Mouse (Mus musculus): ENCODE data around the gene Atp7b.
A peak's percentile ranks its signal among the peaks of the same experiment; 100 is the strongest.

Gene Atp7b

GRCm38 (mm10) chr8:22025241-22025640, 34.9 kb downstream of the Atp7b start:
- no peak for DNase-seq (ENCODE audit: low read depth, low spot score)

- no peak for DNase-seq (ENCODE audit: low read depth, low spot score)
Measured at GRCm38 (mm10) chr8:22022244-22022643, 37.9 kb downstream of the Atp7b start.

GRCm38 (mm10) chr8:22019498-22019897, 40.6 kb downstream of the Atp7b start:
- no peak for DNase-seq (ENCODE audit: low read depth, low spot score)

GRCm38 (mm10) chr8:22017731-22018130, 42.4 kb downstream of the Atp7b start:
- no peak for DNase-seq (ENCODE audit: low read depth, low spot score)

- no peak for DNase-seq (ENCODE audit: low read depth, low spot score)
Measured at GRCm38 (mm10) chr8:22013034-22013707, 46.9 kb downstream of the Atp7b start.

- no peak for DNase-seq (ENCODE audit: low read depth, low spot score)
Measured at GRCm38 (mm10) chr8:22009403-22009802, 50.7 kb downstream of the Atp7b start.

- no peak for DNase-seq (ENCODE audit: low read depth, low spot score)
Measured at GRCm38 (mm10) chr8:22006423-22006822, 53.7 kb downstream of the Atp7b start.

GRCm38 (mm10) chr8:22004750-22005522, 55.2 kb downstream of the Atp7b start:
- DNase-seq (ENCODE audit: low read depth, low spot score) = no peak

- no peak for DNase-seq (ENCODE audit: low read depth, low spot score)
Measured at GRCm38 (mm10) chr8:21995181-21995580, 64.9 kb downstream of the Atp7b start.

- DNase-seq (ENCODE audit: low read depth, low spot score) = no peak
Measured at GRCm38 (mm10) chr8:21992184-21992583, 67.9 kb downstream of the Atp7b start.

- DNase-seq (ENCODE audit: low read depth, low spot score) = no peak
Measured at GRCm38 (mm10) chr8:21981664-21982337, 78.3 kb downstream of the Atp7b start.

- DNase-seq (ENCODE audit: low read depth, low spot score) = no peak
Measured at GRCm38 (mm10) chr8:21978193-21978592, 81.9 kb downstream of the Atp7b start.

GRCm38 (mm10) chr8:21969475-21969874, 90.6 kb downstream of the Atp7b start, which contains the start of gene Ccdc70:
Gene Ccdc70, plus strand, starts transcription at chr8:21969775.
- DNase-seq (ENCODE audit: low read depth, low spot score) = no peak

GRCm38 (mm10) chr8:21966646-21967045, 93.5 kb downstream of the Atp7b start:
- DNase-seq (ENCODE audit: low read depth, low spot score) = no peak

GRCm38 (mm10) chr8:21958414-21958813, 101.7 kb downstream of the Atp7b start, which contains the start of gene Fam90a1a:
Gene Fam90a1a, plus strand, starts transcription at chr8:21958714.
- DNase-seq (ENCODE audit: low read depth, low spot score) = no peak

- DNase-seq (ENCODE audit: low read depth, low spot score) = no peak
Measured at GRCm38 (mm10) chr8:21956336-21956735, 103.8 kb downstream of the Atp7b start.

- peak; percentile 30 for DNase-seq (ENCODE audit: low read depth, low spot score)
Measured at GRCm38 (mm10) chr8:21955321-21955720, 104.8 kb downstream of the Atp7b start.

- DNase-seq (ENCODE audit: low read depth, low spot score) = no peak
Measured at GRCm38 (mm10) chr8:21947311-21948017, 112.6 kb downstream of the Atp7b start.

- DNase-seq (ENCODE audit: low read depth, low spot score) = no peak
Measured at GRCm38 (mm10) chr8:21946462-21946861, 113.6 kb downstream of the Atp7b start, which contains the start of gene Defb13. Gene Defb13, plus strand, starts transcription at chr8:21946762.
